Mouse (Mus musculus): ENCODE measurements around the gene Ptprh. TPM values are rescaled to one million over a fixed set of nuclear protein-coding genes. Genes with fewer than 3 reads are reported as not detected.

Gene Ptprh
- polyA plus RNA-seq, 2 experiments = not detected

- DNase-seq (ENCODE audit: low read depth in 3 of 3, low spot score in 3 of 3) (no peak), ATAC-seq (ENCODE audit: insufficient read depth) (no peak)
- H3K27me3 ChIP-seq (ENCODE audit: control insufficient read depth, insufficient read depth, low read length) = peaks cover 3% of the 10 kb centered on the region
- no peak overlapping the region for H3K9ac ChIP-seq (replicated peaks)
- 26% methylated on average over 1 of the region's 1 CpGs for WGBS (ENCODE audit: insufficient replicate concordance)
- peaks cover 0 to 8% of the 10 kb centered on the region in 2 experiments; a peak in 2 of 4 replicates for H3K4me1 ChIP-seq (replicated peaks; ENCODE audit: control insufficient read depth in 2 of 2, insufficient read depth in 2 of 2, low read length in 1 of 2)
- H3K9me3 ChIP-seq (ENCODE audit: control insufficient read depth, low read length) = no peaks in the 10 kb centered on the region
- H3K4me3 ChIP-seq (ENCODE audit: insufficient read depth in 1 of 2, low read depth in 2 of 2, low read length in 2 of 2) = no peak overlapping the region
- H3K4me2 ChIP-seq (ENCODE audit: low read depth) = no peak overlapping the region
- no peak overlapping the region for H3K27ac ChIP-seq
- H3K36me3 ChIP-seq (replicated peaks; ENCODE audit: control insufficient read depth, insufficient read depth, low read depth) = no peaks in the 10 kb centered on the region
- no peak for TF ChIP-seq CTCF (IDR thresholded peaks at IDR 0.05; ENCODE audit: low read depth)
- TF ChIP-seq EP300 (IDR thresholded peaks at IDR 0.05; ENCODE audit: low read depth) = no peak
These were observed 85.4 kb downstream of the Ptprh start for GRCm38 (mm10) chr7:4518487-4518886.

GRCm38 (mm10) chr7:4516332-4517050 lies 87.3 kb downstream of the Ptprh start, which contains the start of gene Tnnt1:
Gene Tnnt1 (minus strand): TSS chr7:4516382.
- Histone ChIP-seq H3K4me1 (replicated peaks; ENCODE audit: control insufficient read depth in 2 of 2, insufficient read depth in 2 of 2, low read length in 1 of 2) (peaks cover 0 to 8% of the 10 kb centered on the region in 2 experiments; a peak in 2 of 4 replicates), H3K27ac (no peak within 1 kb of the TSS), H3K4me3 (ENCODE audit: insufficient read depth in 1 of 2, low read depth in 2 of 2, low read length in 2 of 2) (no peak within 1 kb of the TSS), H3K4me2 (ENCODE audit: low read depth) (no peak within 1 kb of the TSS), H3K27me3 (ENCODE audit: control insufficient read depth, insufficient read depth, low read length) (peaks cover 3% of the 10 kb centered on the region; the same call in 1 of the 2 replicates), H3K36me3 (replicated peaks; ENCODE audit: control insufficient read depth, insufficient read depth, low read depth) (no peaks in the 10 kb centered on the region), H3K9ac (replicated peaks) (no peak within 1 kb of the TSS), H3K9me3 (ENCODE audit: control insufficient read depth, low read length) (no peaks in the 10 kb centered on the region)
- 25% methylated on average over 4 of the region's 4 CpGs for WGBS (ENCODE audit: insufficient replicate concordance)
- ATAC-seq (ENCODE audit: insufficient read depth) (no peak), DNase-seq (ENCODE audit: low read depth in 3 of 3, low spot score in 3 of 3) (no peak)
- TF ChIP-seq EP300 (IDR thresholded peaks at IDR 0.05; ENCODE audit: low read depth) (no peak), CTCF (IDR thresholded peaks at IDR 0.05; ENCODE audit: low read depth) (no peak)

GRCm38 (mm10) chr7:4515853-4516252 lies 88.0 kb downstream of the Ptprh start:
- DNase-seq (ENCODE audit: low read depth in 3 of 3, low spot score in 3 of 3) (no peak), ATAC-seq (ENCODE audit: insufficient read depth) (no peak)
- Histone ChIP-seq H3K4me2 (ENCODE audit: low read depth) (no peak overlapping the region), H3K27ac (no peak overlapping the region), H3K36me3 (replicated peaks; ENCODE audit: control insufficient read depth, insufficient read depth, low read depth) (no peaks in the 10 kb centered on the region), H3K9me3 (ENCODE audit: control insufficient read depth, low read length) (no peaks in the 10 kb centered on the region), H3K27me3 (ENCODE audit: control insufficient read depth, insufficient read depth, low read length) (peaks cover under 1% of the 10 kb centered on the region; the same call in 1 of the 2 replicates), H3K9ac (replicated peaks) (no peak overlapping the region), H3K4me1 (replicated peaks; ENCODE audit: control insufficient read depth in 2 of 2, insufficient read depth in 2 of 2, low read length in 1 of 2) (peaks cover 0 to 8% of the 10 kb centered on the region in 2 experiments; a peak in 2 of 4 replicates), H3K4me3 (ENCODE audit: insufficient read depth in 1 of 2, low read depth in 2 of 2, low read length in 2 of 2) (no peak overlapping the region)
- 61% methylated on average over 6 of the region's 6 CpGs for WGBS (ENCODE audit: insufficient replicate concordance)
- TF ChIP-seq EP300 (IDR thresholded peaks at IDR 0.05; ENCODE audit: low read depth) (no peak), CTCF (IDR thresholded peaks at IDR 0.05; ENCODE audit: low read depth) (no peak)

GRCm38 (mm10) chr7:4513829-4514712 lies 89.8 kb downstream of the Ptprh start:
- no peak overlapping the region for H3K9ac ChIP-seq (replicated peaks)
- H3K9me3 ChIP-seq (ENCODE audit: control insufficient read depth, low read length) = no peaks in the 10 kb centered on the region
- WGBS (ENCODE audit: insufficient replicate concordance) = 73% methylated on average over 6 of the region's 6 CpGs
- TF ChIP-seq EP300 (IDR thresholded peaks at IDR 0.05; ENCODE audit: low read depth) (no peak), CTCF (IDR thresholded peaks at IDR 0.05; ENCODE audit: low read depth) (no peak)
- no peak for ATAC-seq (ENCODE audit: insufficient read depth)
- H3K36me3 ChIP-seq (replicated peaks; ENCODE audit: control insufficient read depth, insufficient read depth, low read depth) = no peaks in the 10 kb centered on the region
- H3K27me3 ChIP-seq (ENCODE audit: control insufficient read depth, insufficient read depth, low read length) = no peaks in the 10 kb centered on the region
- no peak overlapping the region for H3K27ac ChIP-seq
- no peak overlapping the region for H3K4me3 ChIP-seq (ENCODE audit: insufficient read depth in 1 of 2, low read depth in 2 of 2, low read length in 2 of 2)
- H3K4me1 ChIP-seq (replicated peaks; ENCODE audit: control insufficient read depth in 2 of 2, insufficient read depth in 2 of 2, low read length in 1 of 2) = peaks cover 0 to 5% of the 10 kb centered on the region in 2 experiments; a peak in 3 of 4 replicates
- DNase-seq (ENCODE audit: low read depth in 3 of 3, low spot score in 3 of 3) = no peak
- no peak overlapping the region for H3K4me2 ChIP-seq (ENCODE audit: low read depth)

- H3K36me3 ChIP-seq (replicated peaks; ENCODE audit: control insufficient read depth, insufficient read depth, low read depth) = no peaks in the 10 kb centered on the region
- peaks cover 0 to 5% of the 10 kb centered on the region in 2 experiments; a peak in 3 of 4 replicates for H3K4me1 ChIP-seq (replicated peaks; ENCODE audit: control insufficient read depth in 2 of 2, insufficient read depth in 2 of 2, low read length in 1 of 2)
- H3K27me3 ChIP-seq (ENCODE audit: control insufficient read depth, insufficient read depth, low read length) = no peaks in the 10 kb centered on the region
- H3K27ac ChIP-seq = no peak overlapping the region
- DNase-seq (ENCODE audit: low read depth in 3 of 3, low spot score in 3 of 3) (peak in 2 of 3 experiments; percentile 41 to 43), ATAC-seq (ENCODE audit: insufficient read depth) (no peak)
- H3K9ac ChIP-seq (replicated peaks) = no peak overlapping the region
- no peak overlapping the region for H3K4me3 ChIP-seq (ENCODE audit: insufficient read depth in 1 of 2, low read depth in 2 of 2, low read length in 2 of 2)
- no peaks in the 10 kb centered on the region for H3K9me3 ChIP-seq (ENCODE audit: control insufficient read depth, low read length)
- no peak overlapping the region for H3K4me2 ChIP-seq (ENCODE audit: low read depth)
- 16% methylated on average over 13 of the region's 13 CpGs for WGBS (ENCODE audit: insufficient replicate concordance)
- no peak for TF ChIP-seq EP300 (IDR thresholded peaks at IDR 0.05; ENCODE audit: low read depth)
- TF ChIP-seq CTCF (IDR thresholded peaks at IDR 0.05; ENCODE audit: low read depth) = peak; percentile 96
These were observed 90.6 kb downstream of the Ptprh start for GRCm38 (mm10) chr7:4513236-4513635.
